Mouse (Mus musculus) ES-E14 (cell line): ENCODE data around the gene Mctp1. TPM values are rescaled to one million over a fixed set of nuclear protein-coding genes. Genes with fewer than 3 reads are reported as not detected.
"Not testable (repeated sequence)": the region's sequence is repeated elsewhere in the genome, so short reads cannot be mapped to it uniquely, and the experiment has no call there.

ENCODE experiments used
- DNase-seq: peaks from one replicate; pipeline ENCODE4 v3.0.0-alpha.2; 2013; ENCODE audit warnings: low read depth, low spot score
- H3K27ac ChIP-seq: 2 replicates; pipeline ENCODE4 v1.5.1; 2012; ENCODE audit warnings: low read depth, mild to moderate bottlenecking, low read length, moderate library complexity, mixed read lengths; ENCODE audit not compliant: poor library complexity, insufficient read depth, severe bottlenecking
- H3K36me3 ChIP-seq: 2 replicates; pipeline ENCODE4 v1.6.1; 2012; ENCODE audit warnings: mild to moderate bottlenecking, low read length, moderate library complexity, mixed read lengths; ENCODE audit not compliant: control insufficient read depth, poor library complexity, insufficient read depth, severe bottlenecking
- H3K4me1 ChIP-seq, 2 experiments: fragments of 150-350 bp in 1 of 2; sonication (generic) in 1 of 2; 2 replicates each; pipeline ENCODE4 v1.6.1; 2012; ENCODE audit warnings: low read length in 2 of 2, mild to moderate bottlenecking in 1 of 2, mixed read lengths in 1 of 2; ENCODE audit not compliant: control insufficient read depth in 2 of 2, insufficient read depth in 2 of 2, poor library complexity in 1 of 2
- H3K4me3 ChIP-seq, 2 experiments: fragments of 150-350 bp in 1 of 2; sonication (generic) in 1 of 2; 2 replicates each; pipeline ENCODE4 v1.5.1; 2012; ENCODE audit warnings: low read length in 2 of 2, low read depth in 1 of 2, mild to moderate bottlenecking in 1 of 2, mixed read lengths in 1 of 2; ENCODE audit not compliant: insufficient read depth in 1 of 2, poor library complexity in 1 of 2, severe bottlenecking in 1 of 2
- H3K9ac ChIP-seq: 2 replicates; pipeline ENCODE4 v1.6.1; 2012; ENCODE audit warnings: low read depth, mild to moderate bottlenecking, low read length, mixed read lengths; ENCODE audit not compliant: poor library complexity, insufficient read depth, severe bottlenecking
- H3K9me3 ChIP-seq: fragments of 150-350 bp; sonication (generic); 2 replicates; pipeline ENCODE4 v1.6.1; 2012; ENCODE audit warnings: low read depth, mild to moderate bottlenecking, low read length; ENCODE audit not compliant: control insufficient read depth, insufficient read depth
- CHD2 ChIP-seq: IDR thresholded peaks from 2 replicates; pipeline ENCODE4 v1.6.1; 2014; ENCODE audit warnings: mild to moderate bottlenecking, low read depth, low read length, inconsistent platforms
- HCFC1 ChIP-seq: IDR thresholded peaks from 2 replicates; pipeline ENCODE4 v1.6.1; 2012; ENCODE audit warnings: low read length, inconsistent platforms, borderline replicate concordance; ENCODE audit not compliant: insufficient read depth
- MAFK ChIP-seq: IDR thresholded peaks from 2 replicates; pipeline ENCODE4 v1.6.1; 2014; ENCODE audit warnings: mild to moderate bottlenecking, low read depth, low read length, inconsistent platforms; ENCODE audit not compliant: insufficient read depth
- ZC3H11A ChIP-seq: IDR thresholded peaks from 2 replicates; pipeline ENCODE4 v1.6.1; 2012; ENCODE audit warnings: low read depth, mild to moderate bottlenecking, inconsistent platforms, low read length, borderline replicate concordance
- ZNF384 ChIP-seq: IDR thresholded peaks from 2 replicates; pipeline ENCODE4 v1.6.1; 2012; ENCODE audit warnings: low read depth, low read length, inconsistent platforms
- in situ Hi-C, 2 experiments: fragments of 600-800 bp; cut with MboI; formaldehyde crosslinking; loops; one replicate each; pipeline ENCODE4 v1.15.1; 2025; ENCODE audit warnings: low sequenced_read_pairs in 2 of 2, inconsistent platforms in 1 of 2; ENCODE audit not compliant: unreplicated experiment in 2 of 2
- total RNA-seq: library from RNA; depleted of rRNA; stranded (reverse); fragments of 300-350 nt; gene quantifications from 2 replicates; pipeline ENCODE4 v1.2.3, GENCODE M21; 2012

Gene Mctp1
- total RNA-seq, 1 experiment = 0.80 TPM

DNA sequence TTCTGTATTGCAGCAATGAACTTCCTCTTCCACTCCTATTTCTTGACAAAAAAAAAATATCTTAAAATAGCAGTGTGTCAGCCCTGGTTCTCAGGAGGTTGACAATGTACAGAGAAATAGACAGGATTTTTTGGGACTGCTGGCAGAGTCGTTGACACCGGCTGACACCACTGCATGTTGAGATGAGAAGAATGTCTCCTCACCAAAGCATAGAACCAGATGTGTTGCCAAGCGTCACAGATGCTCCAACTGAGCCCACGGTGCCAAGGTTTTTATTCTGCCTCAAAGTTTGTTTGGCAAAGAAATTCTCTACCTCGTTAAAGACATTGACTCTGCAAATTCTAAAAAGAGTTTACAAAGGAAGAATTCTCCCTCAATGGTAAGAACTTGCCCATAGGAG is 548.6 kb downstream of the Mctp1 start:
- Histone ChIP-seq H3K36me3 (no peaks in the 10 kb centered on the region), H3K27ac (no peak overlapping the region), H3K9ac (no peak overlapping the region), H3K4me1 (no peaks in the 10 kb centered on the region), H3K9me3 (no peaks in the 10 kb centered on the region), H3K4me3 (no peak overlapping the region)
- in situ Hi-C loops = no loop called here
- TF ChIP-seq ZC3H11A (no peak), CHD2 (no peak), HCFC1 (no peak), MAFK (no peak), ZNF384 (no peak)
- no peak for DNase-seq

DNA sequence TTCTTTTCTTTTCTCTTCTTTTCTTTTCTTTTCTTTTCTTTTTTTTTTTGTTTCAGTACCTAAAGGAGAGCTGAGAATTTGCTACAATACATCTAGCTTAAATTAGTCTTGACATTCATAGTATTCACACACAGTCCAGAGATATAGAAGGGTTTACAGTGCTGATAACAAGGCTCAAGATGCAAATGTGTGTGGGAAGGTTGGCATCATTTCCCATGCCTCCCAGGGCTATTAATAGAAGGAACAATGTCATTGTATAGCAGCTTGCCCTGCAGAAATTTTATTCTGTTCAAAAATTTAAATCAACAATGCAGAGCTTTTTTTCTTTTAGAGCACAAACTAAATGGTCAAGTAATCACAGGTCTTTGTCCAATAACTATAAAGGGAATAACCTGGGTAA is 564.9 kb downstream of the Mctp1 start:
- Histone ChIP-seq H3K36me3 (no peaks in the 10 kb centered on the region), H3K4me1 (no peaks in the 10 kb centered on the region), H3K9ac (no peak overlapping the region), H3K27ac (no peak overlapping the region), H3K4me3 (no peak overlapping the region), H3K9me3 (no peaks in the 10 kb centered on the region)
- TF ChIP-seq CHD2 (no peak), ZNF384 (no peak), HCFC1 (no peak), MAFK (no peak), ZC3H11A (no peak)
- no peak for DNase-seq
- in situ Hi-C loops = no loop called here

DNA sequence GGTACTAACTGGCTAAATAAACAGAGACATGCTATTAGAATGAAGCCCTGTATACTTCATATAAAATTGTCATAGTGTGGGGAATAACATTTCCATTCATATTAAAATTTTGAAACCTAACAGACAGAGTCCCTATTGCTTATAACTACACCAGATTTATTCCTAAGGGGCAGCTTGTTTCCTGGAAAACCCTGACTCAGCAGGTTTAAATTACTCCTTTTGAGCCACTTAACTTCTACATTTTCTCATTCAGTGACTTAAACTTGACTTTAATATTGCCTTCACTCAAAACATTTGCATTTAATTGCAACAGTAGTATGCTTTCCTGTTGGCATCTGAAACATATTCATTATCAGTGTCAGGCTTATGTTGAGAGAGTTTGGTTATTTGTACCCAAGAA is 583.3 kb downstream of the Mctp1 start:
- Histone ChIP-seq H3K9me3 (no peaks in the 10 kb centered on the region), H3K4me3 (no peak overlapping the region), H3K36me3 (no peaks in the 10 kb centered on the region), H3K27ac (no peak overlapping the region), H3K9ac (no peak overlapping the region), H3K4me1 (no peaks in the 10 kb centered on the region)
- in situ Hi-C loops = no loop called here
- TF ChIP-seq MAFK = 0 out of 2 replicates have a peak, but pooled peaks have one; percentile 59
- no peak for TF ChIP-seq HCFC1
- no peak for TF ChIP-seq ZNF384
- TF ChIP-seq CHD2 = no peak
- TF ChIP-seq ZC3H11A = no peak
- no peak for DNase-seq

DNA sequence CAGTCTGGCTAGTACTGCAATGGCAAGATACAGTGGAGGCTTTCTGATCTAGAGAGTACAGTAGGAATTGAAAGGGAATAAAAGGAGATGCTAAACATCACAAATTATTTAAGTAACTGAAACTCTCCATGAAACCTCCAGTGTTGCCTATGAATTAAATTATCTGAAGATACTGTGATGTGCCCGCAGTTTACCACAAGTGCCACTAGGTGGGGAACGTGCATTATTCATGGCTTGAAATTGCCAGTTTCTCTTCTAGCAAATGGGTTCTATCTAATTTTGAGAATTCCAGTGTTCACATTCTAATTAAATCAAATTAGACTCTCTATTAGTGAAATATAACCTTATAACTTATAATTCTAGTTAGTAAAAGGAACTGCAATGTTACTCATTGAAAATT is 585.1 kb downstream of the Mctp1 start:
- in situ Hi-C loops = no loop called here
- Histone ChIP-seq H3K36me3 (no peaks in the 10 kb centered on the region), H3K27ac (no peak overlapping the region), H3K4me1 (no peaks in the 10 kb centered on the region), H3K9ac (no peak overlapping the region), H3K9me3 (no peaks in the 10 kb centered on the region), H3K4me3 (no peak overlapping the region)
- peak; percentile 8 for DNase-seq
- TF ChIP-seq MAFK (no peak), ZC3H11A (peak; percentile 90; the same call in 1 of the 2 replicates)

DNA sequence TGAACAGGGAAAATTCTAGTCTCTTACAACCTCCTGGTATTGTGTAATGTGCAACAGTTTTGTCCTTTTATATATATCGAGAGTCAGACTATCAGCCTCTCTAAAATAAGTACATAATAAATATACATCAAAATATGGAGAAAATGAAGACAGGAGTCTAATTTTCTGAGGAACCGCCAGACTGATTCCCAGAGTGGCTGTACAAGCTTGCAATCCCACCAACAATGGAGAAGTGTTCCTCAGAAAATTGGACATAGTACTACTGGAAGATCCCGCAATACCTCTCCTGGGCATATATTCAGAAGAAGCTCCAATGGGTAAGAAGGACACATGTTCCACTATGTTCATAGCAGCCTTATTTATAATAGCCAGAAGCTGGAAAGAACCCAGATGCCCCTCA is 586.7 kb downstream of the Mctp1 start:
- H3K27ac ChIP-seq, H3K36me3 ChIP-seq, H3K4me3 ChIP-seq, H3K4me1 ChIP-seq, H3K9ac ChIP-seq, H3K9me3 ChIP-seq, in situ Hi-C loops, DNase-seq: not testable (repeated sequence)
